Mouse (Mus musculus): ENCODE measurements around the gene Usp25. TPM values are rescaled to one million over a fixed set of nuclear protein-coding genes. Genes with fewer than 3 reads are reported as not detected.

Usp25 gene
- total RNA-seq, 2 experiments from 2014 or later, result 88.1 to 89.7 TPM

- no peak for DNase-seq (ENCODE audit: low spot score)
Observed at GRCm38 (mm10) chr16:77030435-77030834, 16.9 kb downstream of the Usp25 start.

- DNase-seq (ENCODE audit: low spot score), result no peak
Observed at GRCm38 (mm10) chr16:77034329-77034728, 20.8 kb downstream of the Usp25 start.

GRCm38 (mm10) chr16:77034751-77035150, 21.2 kb downstream of the Usp25 start:
- no peak for DNase-seq (ENCODE audit: low spot score)

GRCm38 (mm10) chr16:77041573-77041972, 28.1 kb downstream of the Usp25 start:
- no peak for DNase-seq (ENCODE audit: low spot score)

- no peak for DNase-seq (ENCODE audit: low spot score)
Observed at GRCm38 (mm10) chr16:77043499-77043898, 30.0 kb downstream of the Usp25 start.

- DNase-seq (ENCODE audit: low spot score), result no peak
Observed at GRCm38 (mm10) chr16:77054184-77054583, 40.7 kb downstream of the Usp25 start.

- no peak for DNase-seq (ENCODE audit: low spot score)
Observed at GRCm38 (mm10) chr16:77055519-77056159, 42.1 kb downstream of the Usp25 start.

GRCm38 (mm10) chr16:77056160-77056520, 42.6 kb downstream of the Usp25 start:
- DNase-seq (ENCODE audit: low spot score), result no peak

- DNase-seq (ENCODE audit: low spot score), result no peak
Observed at GRCm38 (mm10) chr16:77058567-77058966, 45.1 kb downstream of the Usp25 start.

GRCm38 (mm10) chr16:77060166-77060565, 46.7 kb downstream of the Usp25 start:
- DNase-seq (ENCODE audit: low spot score), result no peak

- no peak for DNase-seq (ENCODE audit: low spot score)
Observed at GRCm38 (mm10) chr16:77063916-77064315, 50.4 kb downstream of the Usp25 start.

- DNase-seq (ENCODE audit: low spot score), result peak; percentile 84
Observed at GRCm38 (mm10) chr16:77076954-77077735, 63.6 kb downstream of the Usp25 start.

GRCm38 (mm10) chr16:77077736-77078005, 64.2 kb downstream of the Usp25 start:
- DNase-seq (ENCODE audit: low spot score), result no peak

- no peak for DNase-seq (ENCODE audit: low spot score)
Observed at GRCm38 (mm10) chr16:77084071-77084470, 70.6 kb downstream of the Usp25 start.

GRCm38 (mm10) chr16:77089806-77090205, 76.3 kb downstream of the Usp25 start:
- no peak for DNase-seq (ENCODE audit: low spot score)

GRCm38 (mm10) chr16:77093526-77093925, 80.0 kb downstream of the Usp25 start:
- DNase-seq (ENCODE audit: low spot score), result peak; percentile 82

- DNase-seq (ENCODE audit: low spot score), result no peak
Observed at GRCm38 (mm10) chr16:77095017-77095551, 81.6 kb downstream of the Usp25 start.

- peak; percentile 44 for DNase-seq (ENCODE audit: low spot score)
Observed at GRCm38 (mm10) chr16:77099018-77099869, 85.7 kb downstream of the Usp25 start.

- DNase-seq (ENCODE audit: low spot score), result no peak
Observed at GRCm38 (mm10) chr16:77103637-77104264, 90.2 kb downstream of the Usp25 start.

- DNase-seq (ENCODE audit: low spot score), result no peak
Observed at GRCm38 (mm10) chr16:77111268-77111667, 97.8 kb downstream of the Usp25 start.

GRCm38 (mm10) chr16:77125908-77126307, 112.4 kb downstream of the Usp25 start:
- DNase-seq (ENCODE audit: low spot score), result no peak

GRCm38 (mm10) chr16:77128683-77129082, 115.2 kb downstream of the Usp25 start:
- DNase-seq (ENCODE audit: low spot score), result no peak
